Mouse (Mus musculus): ENCODE results near the gene Strc. TPM values are rescaled to one million over a fixed set of nuclear protein-coding genes. Genes with fewer than 3 reads are reported as not detected.

Gene Strc
- polyA plus RNA-seq, 1 experiment from 2014 or later, result not detected

DNA sequence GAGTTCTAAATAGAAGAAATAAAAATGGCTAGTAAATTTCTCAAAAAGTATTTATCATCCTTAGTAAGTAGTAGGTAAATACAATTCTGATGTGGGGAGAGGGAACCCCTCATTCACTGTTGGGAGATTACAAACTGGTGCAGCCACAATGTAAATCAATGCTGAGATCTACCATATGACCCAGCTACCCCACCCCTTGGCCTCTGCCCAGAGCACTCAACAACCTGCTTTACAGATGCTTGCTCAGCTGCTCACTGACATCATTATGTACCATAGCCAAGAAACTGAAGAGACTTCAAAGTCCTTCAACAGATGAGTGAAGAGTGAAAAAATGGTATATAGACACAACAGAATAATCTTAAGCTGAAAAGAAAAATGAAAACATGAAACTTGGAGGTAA, 16.3 kb upstream of the Strc start:
- no peak overlapping the region for H3K4me3 ChIP-seq (replicated peaks)
- H3K9ac ChIP-seq, result no peak overlapping the region
- no peaks in the 10 kb centered on the region for H3K4me1 ChIP-seq
- no peak overlapping the region for H3K27ac ChIP-seq
- no peaks in the 10 kb centered on the region for H3K27me3 ChIP-seq
- H3K4me2 ChIP-seq, result no peak overlapping the region
- no peaks in the 10 kb centered on the region; the same call in 1 of the 2 replicates for H3K36me3 ChIP-seq (replicated peaks)
- ATAC-seq (ENCODE audit: low FRiP score), result no peak
- H3K9me3 ChIP-seq, result no peaks in the 10 kb centered on the region

DNA sequence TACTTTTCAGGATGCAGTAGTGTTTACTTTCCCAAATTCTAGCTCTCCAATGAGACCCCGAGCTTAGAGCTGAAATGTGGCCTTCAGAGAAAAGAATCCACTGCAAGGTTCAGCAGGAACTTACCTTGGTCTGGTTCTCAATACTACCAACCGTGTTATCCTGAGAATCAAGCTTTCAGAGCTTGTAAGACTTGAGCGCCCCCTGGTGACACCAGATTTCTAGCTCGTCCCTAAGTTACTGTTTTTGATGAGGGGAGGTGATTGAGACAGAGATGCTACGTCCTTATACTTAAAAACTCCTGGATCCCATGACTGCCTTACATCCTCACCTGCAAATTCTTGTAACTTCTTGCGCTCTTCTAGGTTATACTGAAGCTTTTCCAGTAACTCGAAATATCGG, 9.7 kb upstream of the Strc start:
- Histone ChIP-seq H3K36me3 (replicated peaks) (no peaks in the 10 kb centered on the region), H3K4me3 (replicated peaks) (no peak overlapping the region), H3K4me1 (no peaks in the 10 kb centered on the region), H3K9me3 (no peaks in the 10 kb centered on the region), H3K27ac (no peak overlapping the region), H3K27me3 (no peaks in the 10 kb centered on the region), H3K9ac (no peak overlapping the region), H3K4me2 (no peak overlapping the region)
- 16% methylated on average over 8 of the region's 8 CpGs for WGBS
- ATAC-seq (ENCODE audit: low FRiP score), result no peak

DNA sequence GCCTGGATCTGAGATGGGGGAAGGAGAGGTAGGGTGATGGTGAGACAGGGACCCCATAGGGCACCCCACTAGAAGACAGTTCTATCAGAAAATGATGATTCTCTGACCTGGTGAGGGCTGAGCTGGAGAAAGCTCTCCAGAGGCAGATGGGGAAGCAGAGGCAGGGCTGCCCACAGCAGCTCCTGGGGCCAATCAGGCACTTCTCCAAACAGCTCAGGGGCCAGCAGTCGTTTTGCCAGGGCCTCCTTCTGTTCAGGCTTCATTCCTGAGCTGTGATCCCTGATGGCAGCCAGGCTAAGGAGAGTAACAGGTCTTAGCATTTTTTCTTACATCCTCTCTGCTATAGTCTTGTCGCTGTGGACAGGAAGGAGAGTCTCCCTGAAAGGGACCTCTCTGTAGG, 12.2 kb downstream of the Strc start:
- no peak for ATAC-seq (ENCODE audit: low FRiP score)
- 46% methylated on average over 2 of the region's 2 CpGs for WGBS
- H3K36me3 ChIP-seq (replicated peaks), result no peaks in the 10 kb centered on the region
- no peak overlapping the region for H3K9ac ChIP-seq
- H3K4me3 ChIP-seq (replicated peaks), result no peak overlapping the region
- no peaks in the 10 kb centered on the region for H3K9me3 ChIP-seq
- no peaks in the 10 kb centered on the region for H3K27me3 ChIP-seq
- H3K4me1 ChIP-seq, result no peaks in the 10 kb centered on the region
- H3K4me2 ChIP-seq, result no peak overlapping the region
- H3K27ac ChIP-seq, result no peak overlapping the region

DNA sequence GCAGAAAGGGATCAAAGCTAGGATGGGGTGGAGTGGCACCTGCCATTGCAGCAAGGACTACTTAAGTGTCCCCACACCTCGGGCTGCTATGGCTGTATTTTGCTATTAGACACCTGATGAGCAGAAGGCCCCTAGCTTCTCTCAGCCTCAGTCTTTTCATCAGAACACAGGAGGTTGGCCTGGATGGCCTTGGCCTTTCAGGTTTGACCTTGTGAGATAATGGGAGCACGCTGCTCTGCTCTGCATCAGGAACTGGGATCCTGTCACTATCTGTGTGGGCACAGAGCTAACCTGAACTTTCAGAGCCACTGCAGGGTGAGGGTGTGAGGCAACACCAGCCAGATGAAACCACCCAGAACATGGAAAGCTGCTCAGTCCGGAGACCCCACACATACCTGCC, 14.7 kb downstream of the Strc start:
- H3K4me3 ChIP-seq (replicated peaks), result no peak overlapping the region
- H3K9me3 ChIP-seq, result no peaks in the 10 kb centered on the region
- no peaks in the 10 kb centered on the region for H3K4me1 ChIP-seq
- no peak overlapping the region for H3K9ac ChIP-seq
- ATAC-seq (ENCODE audit: low FRiP score), result no peak
- H3K4me2 ChIP-seq, result no peak overlapping the region
- H3K27me3 ChIP-seq, result no peaks in the 10 kb centered on the region
- 82% methylated on average over 3 of the region's 3 CpGs for WGBS
- H3K27ac ChIP-seq, result no peak overlapping the region
- no peaks in the 10 kb centered on the region for H3K36me3 ChIP-seq (replicated peaks)

DNA sequence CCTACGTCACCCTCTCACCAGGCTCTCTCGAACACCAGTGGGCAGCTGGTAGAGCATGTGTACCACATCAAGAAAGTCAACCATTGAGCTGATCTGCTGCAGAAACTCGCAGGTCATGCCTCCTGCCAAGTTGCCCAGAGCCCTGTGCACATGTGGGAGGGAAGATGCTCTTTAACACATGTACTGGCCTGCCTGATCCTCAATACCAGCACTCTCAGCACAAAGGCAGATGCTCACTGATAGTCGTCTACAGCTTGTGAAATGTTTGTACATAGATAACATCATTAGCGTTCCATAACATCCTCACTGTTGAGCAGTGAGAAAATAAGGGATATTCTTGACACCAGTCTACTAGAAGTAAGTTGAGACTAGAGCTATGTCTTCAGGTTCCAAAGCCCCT, 16.0 kb downstream of the Strc start:
- Histone ChIP-seq H3K4me3 (replicated peaks) (no peak overlapping the region), H3K27ac (no peak overlapping the region), H3K36me3 (replicated peaks) (no peaks in the 10 kb centered on the region), H3K27me3 (no peaks in the 10 kb centered on the region), H3K4me1 (no peaks in the 10 kb centered on the region), H3K4me2 (no peak overlapping the region), H3K9ac (no peak overlapping the region), H3K9me3 (no peaks in the 10 kb centered on the region)
- ATAC-seq (ENCODE audit: low FRiP score), result no peak
- WGBS, result 81% methylated on average over 5 of the region's 5 CpGs

DNA sequence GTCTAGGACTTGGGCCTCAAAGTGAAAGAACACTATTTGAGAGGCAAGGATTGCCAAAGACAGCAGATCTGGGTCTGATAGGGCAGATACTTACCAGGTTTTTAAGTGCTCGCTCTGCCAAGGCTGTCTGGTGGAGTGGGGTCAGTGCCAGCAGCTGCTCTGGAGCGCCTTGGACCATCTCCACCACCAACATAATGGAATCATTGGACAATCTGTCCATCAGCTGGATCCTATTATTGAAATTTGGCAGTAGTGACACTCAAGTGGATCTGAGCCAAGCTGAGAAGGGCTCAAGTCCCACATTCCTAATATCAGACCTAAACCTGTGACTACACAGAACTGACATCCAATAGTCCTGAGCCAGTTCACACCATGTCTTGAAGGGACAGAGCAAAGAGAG, 18.1 kb downstream of the Strc start:
- Histone ChIP-seq H3K4me1 (no peaks in the 10 kb centered on the region), H3K27ac (no peak overlapping the region), H3K4me3 (replicated peaks) (no peak overlapping the region), H3K36me3 (replicated peaks) (no peaks in the 10 kb centered on the region), H3K27me3 (no peaks in the 10 kb centered on the region), H3K9me3 (no peaks in the 10 kb centered on the region), H3K9ac (no peak overlapping the region), H3K4me2 (no peak overlapping the region)
- 81% methylated on average over 2 of the region's 2 CpGs for WGBS
- ATAC-seq (ENCODE audit: low FRiP score), result no peak

DNA sequence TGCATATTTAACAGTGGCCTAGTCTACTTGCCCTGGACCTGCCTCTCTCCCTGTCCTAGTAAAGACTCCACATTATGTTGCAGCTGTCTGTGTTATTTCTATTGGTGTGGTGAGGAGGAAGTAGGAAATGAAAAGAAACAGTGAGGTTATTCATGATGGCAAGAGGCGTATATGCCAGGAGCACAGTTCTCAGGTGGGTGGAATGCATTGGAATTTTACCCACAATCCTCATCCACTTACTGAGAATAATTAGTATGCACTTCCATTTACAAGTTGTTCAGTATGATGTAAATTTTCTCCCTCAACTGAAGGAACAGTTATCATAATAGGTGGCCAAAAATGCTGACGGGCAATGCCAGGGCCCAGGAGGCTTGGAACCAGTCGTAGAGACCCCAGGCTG, 23.3 kb downstream of the Strc start:
- peaks cover 12% of the 10 kb centered on the region for H3K27me3 ChIP-seq
- no peak overlapping the region for H3K9ac ChIP-seq
- ATAC-seq (ENCODE audit: low FRiP score), result no peak
- H3K4me3 ChIP-seq (replicated peaks), result no peak overlapping the region
- H3K4me1 ChIP-seq, result peaks cover 3% of the 10 kb centered on the region
- no peak overlapping the region for H3K4me2 ChIP-seq
- H3K36me3 ChIP-seq (replicated peaks), result no peaks in the 10 kb centered on the region
- no peak overlapping the region for H3K27ac ChIP-seq
- no peaks in the 10 kb centered on the region for H3K9me3 ChIP-seq
- WGBS, result 82% methylated on average over 3 of the region's 3 CpGs

DNA sequence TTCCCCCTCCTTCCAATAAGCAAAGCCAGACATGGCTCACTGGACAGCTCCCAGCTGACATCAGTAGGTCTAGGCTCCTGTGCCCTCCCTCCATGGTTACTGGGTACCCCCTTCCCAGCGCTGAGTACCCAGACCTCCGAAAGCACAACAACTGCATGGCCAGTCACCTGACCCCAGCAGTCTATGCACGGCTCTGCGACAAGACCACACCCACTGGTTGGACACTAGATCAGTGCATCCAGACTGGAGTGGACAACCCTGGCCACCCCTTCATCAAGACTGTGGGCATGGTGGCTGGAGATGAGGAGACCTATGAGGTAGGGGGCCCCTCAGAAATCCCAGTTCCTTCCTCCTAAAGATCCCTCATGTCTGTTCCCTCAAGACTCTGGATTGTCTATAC, 27.5 kb downstream of the Strc start:
- Histone ChIP-seq H3K27me3 (peaks cover 36% of the 10 kb centered on the region), H3K36me3 (replicated peaks) (no peaks in the 10 kb centered on the region), H3K4me2 (peak overlapping the region; percentile 60; the same call in 1 of the 2 replicates), H3K27ac (no peak overlapping the region), H3K4me1 (peaks cover 13% of the 10 kb centered on the region), H3K4me3 (replicated peaks) (no peak overlapping the region), H3K9me3 (no peaks in the 10 kb centered on the region), H3K9ac (no peak overlapping the region)
- ATAC-seq (ENCODE audit: low FRiP score), result no peak
- WGBS, result 46% methylated on average over 4 of the region's 4 CpGs

DNA sequence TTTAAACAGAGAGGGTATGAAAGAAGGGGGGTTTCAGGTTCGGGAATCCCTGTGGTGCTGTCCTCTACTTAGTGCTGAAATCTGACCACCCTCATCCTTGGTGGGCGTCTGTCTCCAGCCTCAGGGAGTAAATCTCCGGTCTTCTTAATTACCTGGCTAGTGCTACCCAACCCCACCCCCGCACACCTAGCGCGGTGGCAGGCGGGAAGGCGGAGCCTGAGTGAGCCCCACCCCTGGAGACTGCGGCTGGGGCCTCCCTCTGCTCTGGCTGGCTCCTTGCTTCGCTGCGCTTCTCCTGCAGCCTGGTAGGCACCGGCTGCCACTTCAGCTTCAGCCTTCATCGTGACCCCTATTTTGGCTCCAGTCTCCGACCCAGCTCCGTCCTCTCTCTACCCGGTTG, 28.6 kb downstream of the Strc start:
- peaks cover 19% of the 10 kb centered on the region for H3K4me1 ChIP-seq
- peak; percentile 42; the same call in 1 of the 2 replicates for ATAC-seq (ENCODE audit: low FRiP score)
- no peaks in the 10 kb centered on the region for H3K36me3 ChIP-seq (replicated peaks)
- H3K27me3 ChIP-seq, result peaks cover 36% of the 10 kb centered on the region
- 1% methylated on average over 16 of the region's 16 CpGs for WGBS
- no peaks in the 10 kb centered on the region for H3K9me3 ChIP-seq
- peak overlapping the region; percentile 56 for H3K9ac ChIP-seq
- no peak overlapping the region for H3K27ac ChIP-seq
- peak overlapping the region; percentile 35 for H3K4me3 ChIP-seq (replicated peaks)
- H3K4me2 ChIP-seq, result peak overlapping the region; percentile 60

DNA sequence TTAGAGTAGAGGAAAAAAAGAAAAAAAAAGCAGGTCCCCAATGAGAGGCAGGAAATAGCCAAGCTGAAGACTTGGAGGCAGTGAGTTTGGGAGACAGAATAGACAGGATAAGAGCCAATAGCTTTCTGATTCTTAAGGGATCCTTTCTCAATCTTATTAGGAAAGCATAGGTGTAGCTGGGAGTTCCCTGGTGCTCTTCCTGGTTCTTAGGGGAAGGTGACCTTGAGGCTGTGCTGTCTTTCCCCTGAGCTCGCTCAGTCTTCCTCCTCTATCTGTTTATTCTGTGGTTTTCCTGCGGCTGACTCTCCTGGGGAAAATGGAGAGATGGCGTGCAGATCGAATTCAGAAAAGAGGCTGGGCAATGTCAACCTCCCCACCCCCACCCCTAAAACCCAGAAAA, 29.0 kb downstream of the Strc start:
- WGBS, result 2% methylated on average over 4 of the region's 4 CpGs

DNA sequence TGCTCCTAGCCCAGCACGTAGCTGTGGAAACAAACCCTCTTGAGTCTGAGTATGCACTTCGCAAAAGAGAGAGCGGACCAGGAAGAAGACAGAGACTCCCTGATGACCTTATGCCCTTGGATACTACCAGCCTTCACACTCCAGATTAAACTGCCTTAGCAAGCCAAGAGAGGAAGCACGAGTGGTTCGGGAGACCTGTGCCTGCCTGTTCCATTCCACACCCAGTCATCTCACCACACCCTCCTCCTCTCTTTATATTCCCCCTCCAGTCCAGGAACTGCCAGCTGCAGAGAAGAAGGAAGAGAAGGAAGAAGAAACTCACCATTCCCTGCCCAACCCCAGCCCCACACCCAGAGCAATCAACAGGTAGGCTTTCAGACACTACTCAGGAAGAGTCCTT, 29.5 kb downstream of the Strc start, which contains the start of gene Ckmt1:
Ckmt1 (plus strand) TSS at position 221 of the 400 bp plus-strand sequence.
- no peak within 1 kb of the TSS for H3K27ac ChIP-seq
- ATAC-seq (ENCODE audit: low FRiP score), result no peak
- WGBS, result 64% methylated on average over 5 of the region's 5 CpGs
- no peaks in the 10 kb centered on the region for H3K36me3 ChIP-seq (replicated peaks)
- peak within 1 kb of the TSS; percentile 56 for H3K9ac ChIP-seq
- no peaks in the 10 kb centered on the region for H3K9me3 ChIP-seq
- peak within 1 kb of the TSS; percentile 60 for H3K4me2 ChIP-seq
- H3K27me3 ChIP-seq, result peaks cover 36% of the 10 kb centered on the region
- H3K4me1 ChIP-seq, result peaks cover 19% of the 10 kb centered on the region
- H3K4me3 ChIP-seq (replicated peaks), result peak within 1 kb of the TSS; percentile 35

More for the DNA sequence above, 29.0 kb downstream of the Strc start:
- Histone ChIP-seq H3K4me3 (replicated peaks) (peak overlapping the region; percentile 35), H3K9ac (no peak overlapping the region), H3K27ac (no peak overlapping the region), H3K4me1 (peaks cover 19% of the 10 kb centered on the region), H3K4me2 (peak overlapping the region; percentile 60), H3K36me3 (replicated peaks) (no peaks in the 10 kb centered on the region), H3K9me3 (no peaks in the 10 kb centered on the region), H3K27me3 (peaks cover 36% of the 10 kb centered on the region)
- ATAC-seq (ENCODE audit: low FRiP score), result no peak

DNA sequence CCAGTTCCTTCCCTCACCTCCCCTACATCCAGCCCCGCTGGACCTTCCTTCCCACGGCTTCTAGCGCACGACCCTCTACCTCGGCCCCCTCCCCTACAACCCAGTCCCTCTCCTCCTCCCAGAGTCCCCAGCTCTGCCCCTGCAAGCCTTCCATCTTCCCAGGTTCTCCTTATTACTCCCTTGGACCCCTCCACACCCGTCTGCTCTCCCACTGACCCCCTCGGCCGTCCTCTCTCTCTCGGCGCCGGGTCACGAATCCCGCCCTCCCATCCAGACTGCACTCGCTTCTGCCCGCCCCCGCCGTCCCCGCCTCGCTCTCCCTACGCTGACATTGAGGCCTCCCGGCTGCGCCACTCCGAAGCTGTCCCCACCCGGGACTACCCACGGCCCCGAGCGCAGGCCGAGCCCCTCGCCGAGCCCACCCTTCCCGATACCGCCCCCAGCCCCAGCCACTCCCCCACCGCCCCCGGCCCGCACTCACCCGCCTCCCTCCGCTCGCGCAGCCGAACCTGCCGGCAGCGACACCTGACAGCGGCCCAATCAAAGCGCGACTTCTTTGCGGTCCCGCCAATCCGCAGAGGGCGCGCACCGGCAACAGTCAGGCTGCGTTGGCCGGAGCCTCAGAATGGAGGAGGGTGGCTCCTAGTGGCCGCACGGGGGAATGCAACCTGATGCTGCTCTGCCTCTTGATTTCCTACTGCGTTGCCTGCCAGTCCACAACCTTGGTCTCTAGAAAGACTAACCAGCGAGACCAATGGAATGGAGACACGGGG, 32.0 kb downstream of the Strc start, which contains the start of gene Ppip5k1:
Ppip5k1 (minus strand) TSS at position 577 of the 773 bp plus-strand sequence.
- Histone ChIP-seq H3K9ac (peak within 1 kb of the TSS; percentile 88), H3K4me2 (peak within 1 kb of the TSS; percentile 79), H3K4me3 (replicated peaks) (peak within 1 kb of the TSS; percentile 67), H3K27ac (peak within 1 kb of the TSS; percentile 77), H3K27me3 (peaks cover 32% of the 10 kb centered on the region), H3K9me3 (no peaks in the 10 kb centered on the region), H3K36me3 (replicated peaks) (no peaks in the 10 kb centered on the region), H3K4me1 (peaks cover 19% of the 10 kb centered on the region)
- peak; percentile 98 for ATAC-seq (ENCODE audit: low FRiP score)
- under 1% methylated on average over 56 of the region's 58 CpGs for WGBS

DNA sequence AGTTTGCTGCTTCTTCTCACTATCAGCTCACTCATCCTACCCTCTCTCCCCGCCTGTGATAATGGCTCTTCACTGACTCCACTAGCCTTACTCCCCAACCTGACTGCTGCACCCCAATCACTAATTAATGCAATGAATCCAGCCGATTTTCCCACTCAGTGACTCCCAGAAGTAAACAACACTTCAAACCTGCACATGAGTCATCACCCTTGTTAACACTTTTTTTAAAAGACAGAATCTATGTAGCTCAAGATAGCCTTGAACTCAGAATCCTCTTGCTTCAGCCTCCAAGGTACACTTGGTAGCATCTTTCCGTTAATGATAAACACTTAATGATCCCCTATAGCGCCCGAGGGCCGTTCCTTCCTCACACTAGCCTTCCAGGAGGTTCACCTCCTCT, 32.6 kb downstream of the Strc start:
- WGBS, result 2% methylated on average over 6 of the region's 6 CpGs
- Histone ChIP-seq H3K4me1 (peaks cover 19% of the 10 kb centered on the region), H3K27me3 (peaks cover 29% of the 10 kb centered on the region), H3K9ac (peak overlapping the region; percentile 88), H3K9me3 (no peaks in the 10 kb centered on the region), H3K4me2 (peak overlapping the region; percentile 79), H3K27ac (peak overlapping the region; percentile 77; the same call in 1 of the 2 replicates), H3K4me3 (replicated peaks) (peak overlapping the region; percentile 67), H3K36me3 (replicated peaks) (no peaks in the 10 kb centered on the region; the same call in 1 of the 2 replicates)
- ATAC-seq (ENCODE audit: low FRiP score), result no peak

All from forebrain, embryonic 12.5 days (tissue).